Mouse (Mus musculus) naive thymus-derived CD4-positive, alpha-beta T cell, adult 2 months (primary cell): ENCODE measurements around the gene Afg3l1.
A peak's percentile ranks its signal among the peaks of the same experiment; 100 is the strongest.
"Not testable (repeated sequence)": the region's sequence is repeated elsewhere in the genome, so short reads cannot be mapped to it uniquely, and the experiment has no call there.

Source experiments
- DNase-seq: peaks from one replicate; pipeline ENCODE4 v3.0.0-alpha.2; 2011; ENCODE audit warnings: low read depth

Gene Afg3l1

DNA sequence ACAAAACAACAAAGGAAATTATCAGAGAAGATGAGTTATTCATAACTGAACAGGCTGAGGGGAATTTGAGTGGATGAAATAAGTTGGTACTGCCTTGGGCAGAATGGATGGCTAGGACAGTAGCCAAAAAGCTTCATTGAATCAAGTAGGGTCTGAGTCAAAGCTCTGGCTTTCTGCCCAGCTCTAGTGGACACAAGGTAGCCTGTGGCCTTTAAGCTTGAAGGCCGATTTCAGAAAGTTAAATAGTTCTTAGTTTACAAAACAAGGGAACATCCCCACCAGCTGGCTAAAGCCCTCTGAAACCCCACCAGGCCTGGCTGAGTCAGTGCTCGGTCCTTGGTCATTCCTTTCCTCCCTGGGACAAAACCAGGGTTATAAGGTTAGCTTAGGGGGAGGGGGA lies 38.9 kb downstream of the Afg3l1 start:
- DNase-seq: no peak

DNA sequence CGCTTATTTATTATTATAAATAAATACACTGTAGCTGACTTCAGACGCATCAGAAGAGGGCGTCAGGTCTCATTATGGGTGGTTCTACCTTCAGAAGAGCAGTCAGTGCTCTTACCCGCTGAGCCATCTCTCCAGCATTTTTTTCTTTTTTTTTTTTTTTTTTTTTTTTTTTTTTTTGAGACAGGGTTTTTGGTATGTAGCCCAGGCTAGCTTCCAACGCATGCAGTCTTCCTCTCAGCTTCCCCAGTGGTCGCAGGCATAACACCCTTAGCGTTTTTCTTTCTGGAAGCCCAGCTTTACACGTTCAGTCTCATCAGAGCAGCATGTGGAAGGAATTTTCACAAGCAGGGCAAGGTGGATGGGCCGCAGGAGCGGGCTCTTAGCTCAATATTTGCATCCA lies 40.5 kb downstream of the Afg3l1 start:
- DNase-seq: no peak

DNA sequence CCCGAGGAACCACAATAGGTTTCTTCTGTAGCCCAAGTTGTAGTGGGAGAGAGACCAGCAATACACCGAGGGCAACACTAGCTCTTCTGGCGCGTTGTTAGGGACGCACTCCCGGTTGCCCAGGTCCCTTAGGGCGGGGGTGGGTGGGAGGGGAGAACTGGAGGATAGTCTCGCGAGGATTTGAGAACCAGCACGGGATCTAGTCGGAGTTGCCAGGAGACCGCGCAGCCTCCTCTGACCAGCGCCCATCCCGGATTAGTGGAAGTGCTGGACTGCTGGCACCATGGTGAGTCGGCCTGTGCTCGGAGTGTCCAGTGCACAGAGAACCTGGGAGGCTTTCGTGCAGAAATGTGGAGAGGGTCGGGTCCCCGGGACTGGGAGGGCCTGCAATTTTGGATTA lies 41.0 kb downstream of the Afg3l1 start, which contains the start of gene Gas8:
Gene Gas8 (plus strand): TSS at position 168 of the 400 bp plus-strand sequence.
- DNase-seq: peak; percentile 88

DNA sequence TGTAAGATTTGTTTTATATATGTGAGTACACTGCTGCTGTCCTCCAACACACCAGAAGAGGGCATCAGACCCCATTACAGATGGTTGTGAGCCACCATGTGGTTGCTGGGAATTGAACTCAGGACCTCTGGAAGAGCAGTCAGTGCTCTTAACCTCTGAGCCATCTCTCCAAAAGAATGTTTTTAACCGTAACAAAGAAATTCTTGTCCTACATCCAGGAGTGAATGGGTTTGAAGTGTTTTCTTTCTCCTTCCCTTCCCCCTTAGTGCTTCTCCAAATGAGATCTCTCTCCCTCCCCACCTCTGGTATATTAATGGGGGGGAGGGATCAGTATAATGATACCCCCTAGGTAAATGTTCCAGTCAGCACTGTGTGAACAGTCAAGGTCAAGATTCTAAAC lies 42.3 kb downstream of the Afg3l1 start:
- not testable (repeated sequence) for DNase-seq

DNA sequence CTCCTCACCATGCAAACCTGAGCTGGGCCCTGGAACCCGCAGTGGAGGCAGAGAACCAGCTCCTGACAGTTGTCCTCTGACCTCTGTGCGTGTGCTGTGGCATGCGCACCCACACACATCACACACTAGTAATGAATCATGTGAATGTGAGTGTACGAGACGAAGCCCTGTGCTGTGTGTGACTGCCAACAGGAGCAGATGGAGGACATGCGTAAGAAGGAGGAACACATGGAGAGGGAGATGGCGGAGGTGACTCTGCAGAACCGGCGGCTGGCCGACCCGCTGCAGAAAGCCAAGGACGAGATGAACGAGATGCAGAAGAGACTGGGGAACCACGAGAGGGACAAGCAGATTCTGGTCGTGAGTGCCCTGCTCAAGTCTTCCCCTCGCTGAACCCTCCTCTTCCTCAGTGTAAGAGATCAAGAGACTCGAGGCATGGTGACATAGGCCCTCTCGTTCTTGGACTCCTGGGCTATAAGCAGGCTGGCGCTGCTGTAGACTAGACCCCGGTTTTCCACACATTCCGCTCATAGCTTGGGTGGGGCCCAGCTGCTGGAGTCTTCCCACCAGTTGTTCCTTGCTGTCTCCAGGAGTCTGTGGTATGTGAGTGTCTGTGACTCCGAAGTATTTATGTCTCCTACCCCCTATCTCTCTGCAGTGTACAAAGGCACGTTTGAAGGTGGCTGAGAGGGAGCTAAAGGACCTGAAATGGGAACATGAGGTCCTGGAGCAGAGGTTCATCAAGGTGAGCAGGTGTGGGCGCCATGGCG lies 50.2 kb downstream of the Afg3l1 start:
- DNase-seq: no peak

DNA sequence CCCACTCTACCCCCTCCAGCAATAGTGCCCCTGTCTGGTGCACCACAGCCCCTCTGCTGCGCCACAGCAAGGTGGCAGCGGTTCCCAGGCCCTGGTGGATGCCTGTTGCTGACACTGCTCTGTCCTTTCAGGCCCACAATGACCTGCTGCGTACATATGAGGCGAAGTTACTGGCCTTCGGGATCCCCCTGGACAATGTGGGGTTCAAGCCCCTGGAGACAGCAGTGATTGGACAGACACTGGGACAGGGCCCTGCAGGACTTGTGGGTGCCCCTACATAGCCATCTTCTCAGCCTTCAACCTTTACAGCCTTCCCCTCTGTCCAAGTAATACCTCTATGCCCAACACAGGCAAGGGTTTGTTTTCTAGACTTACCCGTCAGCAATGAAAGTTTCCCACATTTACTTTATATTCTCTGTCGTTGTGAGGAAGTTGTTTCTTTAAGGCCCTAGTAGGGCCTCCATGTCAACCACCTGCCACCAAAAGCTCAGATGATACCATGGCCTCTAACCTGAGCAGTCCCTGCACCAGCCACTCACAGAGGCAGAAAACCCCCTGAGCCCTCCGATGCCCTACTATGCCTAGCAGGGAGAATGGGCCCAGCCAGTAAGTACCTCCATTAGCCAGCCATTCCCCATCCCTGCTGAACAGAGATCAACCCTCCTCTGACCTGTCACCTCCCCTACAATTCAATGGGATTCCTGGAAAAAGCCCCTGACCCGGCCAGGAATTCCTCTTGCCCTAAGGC lies 58.7 kb downstream of the Afg3l1 start:
- DNase-seq: no peak

DNA sequence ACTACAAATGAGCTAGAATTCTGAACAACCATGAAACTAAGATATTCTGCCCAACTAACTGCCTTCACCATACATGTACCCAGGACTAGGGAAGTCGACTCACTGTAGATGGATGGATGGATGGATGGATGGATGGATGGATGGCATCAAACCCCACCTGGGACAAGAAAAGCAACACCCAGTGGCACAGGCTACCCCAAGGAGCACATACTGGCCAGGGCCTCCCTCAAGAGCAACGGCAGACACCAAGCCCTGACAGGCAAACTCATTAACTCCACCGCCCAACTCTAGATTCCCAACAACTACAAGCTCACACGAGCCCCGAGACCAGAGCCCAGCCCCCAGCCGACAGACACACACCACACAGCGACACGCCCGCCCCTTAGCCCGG lies 59.3 kb downstream of the Afg3l1 start:
- DNase-seq: no peak

DNA sequence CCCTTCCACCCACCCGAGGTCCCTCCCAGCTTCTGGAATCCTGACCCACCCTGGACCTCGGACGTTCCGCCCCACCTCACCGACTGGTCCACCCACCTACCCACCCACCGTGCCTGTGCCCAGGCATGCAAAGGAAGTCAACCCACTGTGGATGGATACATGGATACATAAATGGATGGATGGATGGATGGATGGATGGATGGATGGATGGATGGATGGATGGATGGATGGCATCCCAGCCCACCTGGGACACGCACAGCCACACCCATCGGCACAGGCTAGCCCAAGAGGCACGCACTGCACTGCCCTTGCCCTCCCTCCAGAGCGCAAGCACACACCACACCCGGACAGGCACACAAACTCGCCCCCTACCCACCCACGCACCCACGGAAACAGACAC lies 59.9 kb downstream of the Afg3l1 start:
- DNase-seq: not testable (repeated sequence)
